Mouse (Mus musculus) ES-E14 (cell line): ENCODE measurements at regions not wholly inside any gene's neighbourhood (a gene's known extent, or its start where the extent isn't known, plus 50 kb on each side); places are given as distances from the start of the nearest gene placed in this dataset.

Experiments used
- DNase-seq: peaks from one replicate; pipeline ENCODE4 v3.0.0-alpha.2; 2013; ENCODE audit warnings: low read depth, low spot score
- H3K27ac ChIP-seq: 2 replicates; pipeline ENCODE4 v1.5.1; 2012; ENCODE audit warnings: low read depth, mild to moderate bottlenecking, low read length, moderate library complexity, mixed read lengths; ENCODE audit not compliant: poor library complexity, insufficient read depth, severe bottlenecking
- H3K36me3 ChIP-seq: 2 replicates; pipeline ENCODE4 v1.6.1; 2012; ENCODE audit warnings: mild to moderate bottlenecking, low read length, moderate library complexity, mixed read lengths; ENCODE audit not compliant: control insufficient read depth, poor library complexity, insufficient read depth, severe bottlenecking
- H3K4me1 ChIP-seq, 2 experiments: fragments of 150-350 bp in 1 of 2; sonication (generic) in 1 of 2; 2 replicates each; pipeline ENCODE4 v1.6.1; 2012; ENCODE audit warnings: low read length in 2 of 2, mild to moderate bottlenecking in 1 of 2, mixed read lengths in 1 of 2; ENCODE audit not compliant: control insufficient read depth in 2 of 2, insufficient read depth in 2 of 2, poor library complexity in 1 of 2
- H3K4me3 ChIP-seq, 2 experiments: fragments of 150-350 bp in 1 of 2; sonication (generic) in 1 of 2; 2 replicates each; pipeline ENCODE4 v1.5.1; 2012; ENCODE audit warnings: low read length in 2 of 2, low read depth in 1 of 2, mild to moderate bottlenecking in 1 of 2, mixed read lengths in 1 of 2; ENCODE audit not compliant: insufficient read depth in 1 of 2, poor library complexity in 1 of 2, severe bottlenecking in 1 of 2
- H3K9ac ChIP-seq: 2 replicates; pipeline ENCODE4 v1.6.1; 2012; ENCODE audit warnings: low read depth, mild to moderate bottlenecking, low read length, mixed read lengths; ENCODE audit not compliant: poor library complexity, insufficient read depth, severe bottlenecking
- H3K9me3 ChIP-seq: fragments of 150-350 bp; sonication (generic); 2 replicates; pipeline ENCODE4 v1.6.1; 2012; ENCODE audit warnings: low read depth, mild to moderate bottlenecking, low read length; ENCODE audit not compliant: control insufficient read depth, insufficient read depth
- CHD2 ChIP-seq: IDR thresholded peaks from 2 replicates; pipeline ENCODE4 v1.6.1; 2014; ENCODE audit warnings: mild to moderate bottlenecking, low read depth, low read length, inconsistent platforms
- HCFC1 ChIP-seq: IDR thresholded peaks from 2 replicates; pipeline ENCODE4 v1.6.1; 2012; ENCODE audit warnings: low read length, inconsistent platforms, borderline replicate concordance; ENCODE audit not compliant: insufficient read depth
- MAFK ChIP-seq: IDR thresholded peaks from 2 replicates; pipeline ENCODE4 v1.6.1; 2014; ENCODE audit warnings: mild to moderate bottlenecking, low read depth, low read length, inconsistent platforms; ENCODE audit not compliant: insufficient read depth
- ZC3H11A ChIP-seq: IDR thresholded peaks from 2 replicates; pipeline ENCODE4 v1.6.1; 2012; ENCODE audit warnings: low read depth, mild to moderate bottlenecking, inconsistent platforms, low read length, borderline replicate concordance
- ZNF384 ChIP-seq: IDR thresholded peaks from 2 replicates; pipeline ENCODE4 v1.6.1; 2012; ENCODE audit warnings: low read depth, low read length, inconsistent platforms
- in situ Hi-C, 2 experiments: fragments of 600-800 bp; cut with MboI; formaldehyde crosslinking; loops; one replicate each; pipeline ENCODE4 v1.15.1; 2025; ENCODE audit warnings: low sequenced_read_pairs in 2 of 2, inconsistent platforms in 1 of 2; ENCODE audit not compliant: unreplicated experiment in 2 of 2

DNA sequence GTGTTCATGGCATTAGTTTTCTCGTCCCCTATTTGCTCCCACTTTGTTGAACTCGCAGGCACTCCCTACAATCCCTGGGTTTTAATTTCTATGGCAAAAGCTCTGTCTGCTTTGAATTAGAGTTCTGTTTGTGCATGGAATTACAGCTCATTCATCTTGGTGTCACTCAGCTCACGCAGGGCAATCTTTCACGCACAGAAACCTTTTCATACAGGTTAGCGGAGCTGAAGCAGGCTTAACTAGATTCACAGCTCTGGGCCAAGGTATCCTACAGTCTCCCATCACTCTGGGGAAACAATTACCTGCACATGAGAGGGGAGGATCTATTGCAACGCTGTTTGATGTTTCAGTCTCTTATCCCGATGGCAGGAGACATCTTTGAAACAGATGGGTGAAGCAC, 95.3 kb upstream of the Kbtbd8 start:
- DNase-seq, result no peak
- H3K9me3 ChIP-seq, result no peaks in the 10 kb centered on the region
- no peak overlapping the region for H3K27ac ChIP-seq
- in situ Hi-C loops, result no loop called here
- no peak overlapping the region for H3K4me3 ChIP-seq
- H3K4me1 ChIP-seq, result no peaks in the 10 kb centered on the region
- H3K36me3 ChIP-seq, result no peaks in the 10 kb centered on the region
- H3K9ac ChIP-seq, result no peak overlapping the region
- no peak for TF ChIP-seq ZNF384

DNA sequence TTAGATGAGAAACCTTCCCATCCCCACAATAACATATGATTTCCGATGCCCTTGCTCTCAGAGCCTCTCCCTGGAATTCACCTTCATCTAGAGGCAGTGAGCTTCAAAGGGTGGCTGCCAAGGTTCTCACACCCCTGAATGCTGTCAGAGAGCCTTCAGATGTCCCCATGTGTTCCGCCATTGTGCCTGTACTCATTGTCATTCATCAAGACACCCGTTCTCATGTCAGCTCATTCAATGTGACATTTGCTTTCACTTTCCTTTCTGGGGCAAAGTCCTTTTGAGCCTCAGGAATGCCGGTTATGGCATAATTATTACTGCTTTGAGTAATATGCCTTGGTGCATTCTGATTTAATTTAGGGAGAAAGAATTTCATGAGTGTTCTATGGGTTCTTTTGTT, 99.1 kb upstream of the Kbtbd8 start:
- Histone ChIP-seq H3K9ac (no peak overlapping the region), H3K4me3 (no peak overlapping the region), H3K36me3 (no peaks in the 10 kb centered on the region), H3K9me3 (no peaks in the 10 kb centered on the region), H3K4me1 (no peaks in the 10 kb centered on the region), H3K27ac (no peak overlapping the region)
- peak; percentile 11 for DNase-seq
- no peak for TF ChIP-seq CHD2
- TF ChIP-seq HCFC1, result no peak
- no peak for TF ChIP-seq MAFK
- TF ChIP-seq ZNF384, result no peak
- no peak for TF ChIP-seq ZC3H11A
- in situ Hi-C loops, result no loop called here

DNA sequence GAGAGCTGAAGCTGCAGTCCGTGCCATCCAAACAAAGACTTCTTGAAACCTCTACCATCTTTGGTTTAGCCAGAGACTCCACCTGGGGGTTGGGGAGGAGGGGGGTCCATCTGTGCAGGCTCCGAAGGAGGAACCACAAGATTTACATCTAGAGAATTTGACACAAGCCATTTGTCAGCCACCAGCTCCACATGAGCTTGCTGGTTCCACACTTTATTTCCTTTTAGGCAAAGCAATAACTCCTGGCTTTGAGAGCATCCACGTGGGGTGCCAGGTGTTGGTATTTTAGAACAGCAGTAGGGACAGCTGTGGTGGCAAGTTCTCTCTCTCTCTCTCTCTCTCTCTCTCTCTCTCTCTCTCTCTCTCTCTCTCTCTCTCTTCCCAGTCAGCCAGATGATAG, 99.6 kb upstream of the Kbtbd8 start:
- in situ Hi-C loops, result no loop called here
- Histone ChIP-seq H3K4me3 (no peak overlapping the region), H3K27ac (no peak overlapping the region), H3K4me1 (no peaks in the 10 kb centered on the region), H3K9me3 (no peaks in the 10 kb centered on the region), H3K9ac (no peak overlapping the region), H3K36me3 (no peaks in the 10 kb centered on the region)
- TF ChIP-seq ZC3H11A (no peak), HCFC1 (no peak), CHD2 (no peak), MAFK (no peak)
- DNase-seq, result no peak

DNA sequence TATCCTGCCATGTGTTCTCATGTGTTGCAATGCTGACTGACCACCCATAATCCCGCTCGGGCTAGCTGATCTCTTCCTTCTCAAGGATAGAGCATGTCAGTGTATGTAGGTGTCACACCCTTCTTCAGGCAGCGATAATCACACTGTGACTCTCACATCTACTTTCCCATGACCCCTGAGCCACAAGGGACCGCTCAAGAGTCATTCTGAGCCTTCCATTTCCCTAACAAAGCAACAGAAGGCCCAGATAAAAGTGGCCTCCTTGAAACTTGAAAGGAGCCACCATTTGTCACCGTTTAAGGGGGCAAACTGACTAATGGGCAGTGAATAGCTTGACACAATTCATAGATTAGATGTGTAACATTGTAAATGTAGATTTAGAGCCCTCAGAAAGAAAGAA, 103.9 kb upstream of the Kbtbd8 start:
- Histone ChIP-seq H3K27ac (no peak overlapping the region), H3K36me3 (no peaks in the 10 kb centered on the region), H3K4me3 (no peak overlapping the region), H3K4me1 (no peaks in the 10 kb centered on the region), H3K9ac (no peak overlapping the region), H3K9me3 (no peaks in the 10 kb centered on the region)
- no peak for TF ChIP-seq CHD2
- no peak for TF ChIP-seq HCFC1
- TF ChIP-seq ZC3H11A, result no peak
- TF ChIP-seq MAFK, result no peak
- TF ChIP-seq ZNF384, result no peak
- DNase-seq, result peak; percentile 31
- in situ Hi-C loops, result no loop called here

DNA sequence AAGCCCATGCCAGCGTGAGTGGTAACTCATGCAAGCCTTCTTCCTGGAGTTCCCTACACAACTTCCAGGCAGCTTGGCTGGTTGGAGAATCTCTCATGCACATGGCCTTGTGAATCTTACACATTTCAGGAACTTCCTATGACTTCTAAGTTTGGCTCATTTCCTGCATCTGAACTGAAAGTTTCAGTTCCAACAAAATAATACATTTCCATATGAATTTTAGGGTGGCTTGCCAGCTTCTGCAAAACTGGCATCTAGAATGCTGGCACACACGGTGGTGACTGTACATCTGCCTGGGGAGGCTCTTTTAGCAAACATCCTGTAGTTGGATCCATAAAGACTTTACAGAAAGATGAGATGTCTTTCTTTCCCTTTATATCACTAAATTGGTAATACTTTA, 110.6 kb upstream of the Kbtbd8 start:
- DNase-seq, result no peak
- in situ Hi-C loops, result no loop called here
- H3K4me1 ChIP-seq, result no peaks in the 10 kb centered on the region
- no peak overlapping the region for H3K4me3 ChIP-seq
- H3K27ac ChIP-seq, result no peak overlapping the region
- no peaks in the 10 kb centered on the region for H3K36me3 ChIP-seq
- TF ChIP-seq MAFK (no peak), CHD2 (no peak), HCFC1 (no peak), ZNF384 (no peak), ZC3H11A (no peak)
- H3K9me3 ChIP-seq, result no peaks in the 10 kb centered on the region
- H3K9ac ChIP-seq, result no peak overlapping the region
